Mouse (Mus musculus): ENCODE measurements at regions not wholly inside any gene's neighbourhood (a gene's known extent, or its start where the extent isn't known, plus 50 kb on each side); places are given as distances from the start of the nearest gene placed in this dataset.

DNA sequence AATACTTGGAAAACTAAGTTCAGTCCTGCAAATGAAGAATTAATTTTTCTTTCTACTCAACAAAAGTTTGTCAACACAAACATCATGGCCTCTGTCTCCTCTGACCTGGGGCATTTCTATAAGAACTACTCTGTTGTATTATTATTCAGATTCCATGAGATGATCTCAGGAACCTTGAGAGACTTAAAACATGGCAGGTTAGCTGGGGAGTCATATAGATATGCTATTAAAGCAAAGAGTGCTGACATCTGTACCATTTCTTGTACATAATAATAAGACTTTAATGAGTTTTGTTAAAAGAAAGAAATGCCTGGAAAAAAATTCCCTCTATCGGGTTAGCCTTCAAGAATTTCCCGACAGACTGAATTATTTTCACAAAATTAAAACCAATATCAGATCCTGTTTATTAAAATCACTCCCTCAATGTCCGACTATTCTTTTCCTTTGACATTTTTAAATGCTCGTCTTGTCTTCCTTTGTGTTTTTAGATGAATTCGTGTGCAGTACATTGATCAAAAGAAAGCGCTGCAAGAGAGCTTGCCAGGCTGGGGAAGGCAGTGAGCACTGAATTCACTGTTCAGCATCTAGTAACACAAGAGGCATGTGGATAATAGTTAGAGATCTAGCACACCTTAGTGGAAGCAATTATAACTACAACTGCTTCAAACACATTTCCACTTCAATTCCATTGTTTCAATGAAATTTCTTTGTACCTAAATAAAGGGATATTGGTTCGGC is 145.0 kb upstream of the Cxadr start:
- peak; percentile 23 for DNase-seq

DNA sequence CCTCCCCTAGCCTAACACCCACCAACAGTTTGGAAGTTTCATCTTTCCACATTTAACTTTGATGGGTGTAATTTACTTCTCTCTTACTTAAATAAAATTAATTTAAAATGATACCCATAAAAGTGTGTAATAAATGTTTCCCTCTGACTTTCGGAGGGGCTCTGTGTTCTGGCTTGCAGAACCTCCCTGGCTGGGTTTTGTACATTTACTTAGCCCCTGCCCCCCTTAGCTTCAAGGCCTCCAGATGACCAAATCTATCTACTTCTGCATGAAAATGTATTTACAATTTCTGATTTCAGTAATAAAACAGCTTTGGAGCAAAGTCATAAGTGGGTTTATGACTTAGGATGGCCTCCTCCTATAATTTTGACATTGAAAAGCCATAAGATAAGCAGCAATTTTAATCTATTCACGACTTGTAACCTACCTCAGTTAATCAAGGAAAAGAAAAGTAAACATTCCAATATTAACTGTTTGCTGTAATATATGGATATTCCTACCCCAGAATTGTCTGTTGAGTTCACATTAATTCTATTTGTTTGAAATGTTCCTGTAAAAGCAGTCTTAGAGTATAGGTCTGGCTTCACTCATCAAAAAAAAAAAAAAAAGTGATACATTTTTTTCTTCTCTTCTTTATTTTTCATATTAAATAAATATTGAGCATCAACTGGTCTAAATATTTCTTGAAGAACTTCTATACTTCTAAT is 147.2 kb upstream of the Cxadr start:
- DNase-seq: no peak

DNA sequence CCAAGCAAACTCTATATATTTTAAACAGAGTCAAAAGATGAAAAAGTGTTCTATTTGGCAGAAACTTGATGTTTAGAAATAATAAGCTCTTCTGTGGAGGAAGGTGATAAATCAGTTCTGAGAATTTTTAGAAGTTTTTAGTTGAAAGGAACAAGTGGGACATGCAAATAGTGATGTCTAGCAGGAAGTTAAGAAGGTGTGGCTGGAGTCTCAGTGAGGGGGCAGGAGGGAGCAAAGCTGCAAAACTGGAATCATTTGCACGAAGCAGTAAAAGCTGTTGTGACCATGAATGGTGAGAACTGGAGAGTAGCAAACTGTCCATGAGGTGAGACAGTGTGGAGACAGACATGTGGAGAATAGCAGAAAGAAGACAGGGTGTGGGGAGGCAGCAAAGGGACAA is 157.1 kb upstream of the Cxadr start:
- no peak for DNase-seq

DNA sequence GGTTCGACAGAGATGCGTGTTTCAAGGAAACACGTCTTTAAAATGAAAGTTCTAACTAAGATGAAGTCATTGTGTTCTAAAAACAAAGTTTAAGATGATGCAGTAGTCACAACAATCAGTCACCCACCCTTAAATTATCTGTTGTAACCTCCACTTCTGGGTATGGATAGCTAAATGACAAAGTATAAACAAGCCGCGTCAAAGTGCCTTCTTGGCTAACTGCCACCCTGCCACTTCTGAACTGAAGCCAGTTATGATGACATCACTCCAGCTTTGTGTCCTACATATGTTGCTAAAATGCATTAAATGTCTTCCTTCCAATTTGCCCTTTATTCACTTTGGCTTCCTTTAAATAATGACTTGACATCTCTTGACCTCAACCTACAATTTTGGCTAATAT is 165.8 kb upstream of the Cxadr start:
- DNase-seq: no peak

DNA sequence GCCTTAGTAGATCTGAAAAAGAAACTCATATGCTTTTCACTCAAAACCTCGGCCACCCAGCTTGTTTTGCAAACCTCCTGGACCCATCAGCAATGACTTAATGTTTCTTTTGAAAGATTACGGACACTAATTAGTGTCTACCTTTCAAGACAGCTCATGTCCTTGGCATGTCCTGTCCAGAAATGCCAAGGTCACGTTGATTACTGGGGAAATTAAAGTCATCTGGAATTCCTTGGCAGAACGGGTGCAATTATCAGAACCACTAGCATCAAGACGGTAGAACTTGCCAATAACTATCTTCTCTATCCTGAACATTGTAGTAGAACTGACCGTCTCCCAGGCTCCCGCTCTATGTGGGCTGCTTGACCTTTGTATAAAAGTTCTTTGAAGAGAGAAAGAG is 166.8 kb upstream of the Cxadr start:
- no peak for DNase-seq

DNA sequence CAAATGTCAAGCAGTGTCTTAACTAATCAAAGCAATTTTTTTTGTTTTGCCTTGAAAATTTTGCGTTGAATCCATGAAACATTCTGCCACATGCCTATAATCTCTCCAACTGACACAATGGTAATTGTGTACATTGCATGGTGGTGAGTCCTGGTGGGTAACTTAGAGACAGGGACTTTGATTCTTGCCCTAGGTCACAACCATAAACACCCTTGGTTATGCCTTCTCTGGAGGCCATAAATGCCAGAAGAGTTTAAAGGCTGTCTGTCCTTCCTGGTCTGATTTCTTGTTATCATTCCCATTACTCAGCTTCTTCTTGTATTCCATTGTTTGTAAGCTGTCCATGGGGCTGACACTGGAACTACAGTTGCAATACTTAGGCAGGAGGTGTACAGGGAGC is 179.6 kb upstream of the Cxadr start:
- no peak for DNase-seq

DNA sequence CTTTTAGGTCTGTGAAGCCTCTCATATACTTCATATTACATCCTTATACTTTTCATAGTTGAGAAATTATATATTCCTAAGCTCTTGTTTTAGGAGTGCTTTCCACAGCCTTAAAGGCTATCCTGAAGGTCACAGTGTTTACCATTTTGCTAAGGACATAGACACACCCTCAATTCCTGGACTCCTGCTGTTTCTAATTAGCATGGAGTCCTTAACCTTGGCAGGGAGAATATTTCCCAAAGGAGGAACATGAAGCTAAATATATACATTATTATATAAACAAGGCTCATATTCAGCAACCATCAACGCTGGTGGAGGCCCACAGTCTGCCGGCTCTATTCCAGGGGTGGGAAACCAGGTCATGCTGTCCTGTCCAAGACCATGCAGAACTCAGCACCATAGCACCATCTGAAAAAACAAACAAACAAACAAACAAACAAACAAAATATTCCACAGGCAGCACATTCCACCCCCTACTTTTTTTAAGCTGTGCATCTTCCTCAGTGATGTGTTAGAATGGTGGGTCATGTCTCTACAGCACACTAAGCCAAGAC is 180.9 kb upstream of the Cxadr start:
- no peak for DNase-seq

DNA sequence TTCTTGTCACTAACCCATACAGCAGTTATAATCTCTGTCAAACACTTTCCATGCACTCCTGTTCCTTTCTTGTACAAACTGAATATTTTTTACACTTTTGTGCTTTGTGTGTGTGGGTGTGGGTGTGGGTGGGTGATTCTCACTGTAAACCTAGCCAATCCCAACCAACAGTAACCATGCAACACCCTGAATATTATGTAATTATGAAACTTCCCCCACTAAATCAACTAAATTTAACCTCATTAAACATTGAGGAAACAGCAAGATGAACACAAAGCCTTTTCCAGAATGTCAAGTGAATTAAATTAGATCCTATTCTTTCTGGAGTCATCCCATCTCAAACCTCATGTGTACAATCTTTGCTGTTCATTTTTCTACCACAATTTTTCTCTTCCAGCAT is 197.0 kb upstream of the Cxadr start:
- no peak for DNase-seq

DNA sequence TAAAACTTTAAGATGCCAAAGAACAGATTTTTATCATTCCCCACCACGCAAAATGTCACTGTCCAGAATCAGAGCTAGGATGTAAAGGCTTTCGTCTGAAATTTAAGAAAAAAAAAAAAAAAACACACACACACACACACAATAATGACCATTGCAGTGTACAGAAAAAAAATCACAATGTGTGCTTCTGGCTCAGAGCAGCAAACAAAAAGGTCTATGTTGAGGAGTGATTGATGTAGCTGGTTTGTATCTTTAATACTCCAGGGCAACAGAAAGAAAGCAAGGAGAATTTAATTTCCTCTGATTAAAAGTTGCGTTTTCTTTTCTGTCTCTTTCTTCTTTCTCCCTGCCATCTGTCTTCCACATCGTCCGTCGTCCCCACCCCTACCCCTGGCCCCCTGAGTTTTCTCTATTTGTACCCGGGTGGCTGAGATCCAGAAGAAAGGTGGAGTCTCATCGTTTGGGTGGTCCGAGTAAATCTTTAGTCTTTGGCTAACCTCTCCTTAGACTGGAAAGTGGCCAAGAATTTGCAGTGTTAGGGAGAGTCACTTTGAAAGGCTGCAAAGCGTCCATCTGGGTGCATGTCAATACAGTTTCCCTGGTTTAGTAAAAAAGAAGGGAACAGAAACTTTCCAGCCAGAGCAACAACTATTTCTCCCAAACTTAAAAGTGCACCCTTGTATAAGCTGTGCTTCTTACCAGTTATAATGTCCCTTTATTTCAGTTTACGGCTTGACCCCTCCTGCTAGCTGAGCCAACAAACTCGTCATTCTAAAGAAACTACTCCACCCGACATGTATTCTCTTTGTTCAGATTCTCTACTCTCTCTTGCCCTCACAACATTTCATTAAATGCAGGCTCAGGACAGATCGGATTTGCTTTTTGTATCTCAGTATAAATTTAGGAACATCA is 199.6 kb upstream of the Cxadr start:
- no peak for DNase-seq

DNA sequence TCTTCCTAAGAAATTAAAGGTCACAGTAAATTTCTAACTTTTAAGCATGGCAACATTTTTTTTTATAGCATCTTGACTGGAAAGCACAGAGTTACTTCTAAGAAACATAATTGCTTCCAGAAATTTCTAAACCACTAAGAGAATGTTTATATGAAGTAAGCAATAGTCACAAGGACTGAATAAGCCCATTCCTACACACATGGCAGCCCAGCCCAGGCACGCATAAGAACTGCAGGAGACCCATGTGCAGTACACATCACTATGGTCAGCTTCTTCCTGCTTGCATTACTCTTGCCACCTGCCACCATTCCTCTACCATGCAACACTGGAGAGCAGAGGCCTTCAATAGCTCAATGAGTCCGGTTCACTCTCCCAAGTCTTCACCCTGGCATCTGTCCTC is 201.4 kb upstream of the Cxadr start:
- no peak for DNase-seq

DNA sequence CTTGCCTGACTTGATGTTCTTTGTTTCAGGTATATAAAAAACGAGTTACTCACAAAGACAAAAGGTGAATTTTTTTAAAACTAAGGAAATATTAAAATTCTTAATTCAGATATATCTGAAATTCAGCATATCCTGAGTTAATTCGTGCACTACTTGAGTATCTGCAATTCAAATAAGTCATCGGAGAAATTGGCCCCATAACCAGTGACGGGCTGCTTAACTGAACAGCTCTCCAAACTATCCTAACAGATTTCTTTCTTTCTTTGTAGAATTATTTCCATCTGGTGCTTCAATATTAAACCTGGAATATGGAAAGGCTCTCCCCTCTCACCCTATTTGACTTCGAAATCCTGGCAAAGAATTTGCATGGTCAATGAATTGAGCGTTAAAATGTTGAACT is 202.2 kb upstream of the Cxadr start:
- DNase-seq: no peak

DNA sequence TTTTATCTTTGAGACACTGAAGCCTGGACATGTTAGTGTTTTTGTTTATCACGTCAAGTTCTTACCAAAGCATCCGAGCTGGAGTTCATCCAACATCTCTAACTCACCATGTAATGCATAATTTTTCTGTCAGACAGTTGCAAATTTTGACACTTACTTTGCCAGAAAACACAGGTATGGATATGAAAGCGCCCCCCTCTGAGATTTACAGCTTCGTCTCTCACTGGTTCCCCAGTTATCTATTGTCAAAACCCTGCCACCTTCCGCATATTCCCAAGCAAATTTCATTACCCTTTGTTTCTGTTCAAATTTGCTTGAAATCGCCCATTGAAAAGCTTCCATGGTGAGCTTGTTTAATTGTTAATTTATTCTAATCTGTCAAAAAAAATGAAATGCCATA is 202.7 kb upstream of the Cxadr start:
- DNase-seq: no peak

DNA sequence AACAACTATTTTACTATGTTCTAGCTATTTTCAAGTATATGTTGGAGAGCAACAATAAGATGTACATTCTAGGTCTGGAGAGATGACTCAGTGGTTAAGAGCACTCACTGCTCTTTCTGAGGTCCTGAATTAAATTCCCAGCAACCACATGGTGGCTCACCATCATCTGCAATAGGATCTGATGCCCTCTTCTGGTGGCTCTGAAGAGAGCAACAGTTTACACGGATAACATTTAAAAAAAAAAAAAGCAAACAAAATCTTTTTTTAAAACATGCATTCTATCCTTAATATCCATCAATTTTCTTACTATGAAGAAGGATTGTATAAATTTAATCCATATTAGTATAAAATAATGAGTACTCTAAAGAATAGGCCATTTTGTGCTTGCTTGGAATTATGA is 204.7 kb upstream of the Cxadr start:
- DNase-seq: no peak

DNA sequence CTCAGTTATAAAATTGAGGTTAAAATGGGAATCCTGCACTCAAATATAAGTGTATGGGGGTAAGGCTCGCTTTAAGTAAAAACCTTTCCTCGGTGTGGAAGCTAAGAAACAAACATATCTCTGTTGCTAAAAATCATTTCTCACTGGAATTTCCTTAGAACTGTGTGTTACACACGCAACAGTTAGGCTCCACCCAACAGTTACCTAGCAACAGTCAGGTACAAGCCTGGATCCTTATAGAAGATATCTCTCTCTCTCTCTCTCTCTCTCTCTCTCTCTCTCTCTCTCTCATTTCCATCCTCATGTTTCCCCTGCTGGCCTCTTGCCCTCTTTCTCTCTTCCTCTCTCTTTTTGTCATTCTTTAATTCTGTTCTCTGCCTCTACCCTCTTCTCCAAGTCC is 211.1 kb upstream of the Cxadr start:
- DNase-seq: no peak

DNA sequence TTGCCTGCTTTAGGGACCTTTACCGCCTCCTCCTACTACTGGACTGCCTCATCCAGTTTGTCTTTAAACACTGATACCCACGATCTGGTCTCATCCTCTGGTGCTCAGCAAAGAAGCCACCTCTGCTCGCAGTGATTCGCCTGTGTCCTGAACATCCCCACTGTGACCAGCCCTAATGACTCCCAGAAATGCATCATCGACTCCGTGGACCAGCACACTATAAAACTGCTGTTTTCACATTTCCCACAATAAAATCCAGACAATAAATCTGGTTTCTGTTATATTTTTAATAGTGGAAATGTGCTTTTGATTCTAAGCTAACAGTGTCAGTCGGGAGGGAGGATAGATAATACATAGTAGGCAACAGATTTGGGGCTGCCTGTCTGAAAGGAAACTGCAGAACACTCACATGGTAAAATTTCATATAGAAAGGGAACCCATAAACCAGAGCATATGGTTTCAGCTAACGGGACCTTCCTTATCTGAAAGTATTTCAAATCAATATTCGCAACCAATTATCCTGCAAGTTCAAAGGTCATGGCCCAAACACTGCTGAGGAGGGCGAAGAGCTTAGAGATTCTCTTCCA is 233.7 kb upstream of the Cxadr start:
- DNase-seq: no peak

DNA sequence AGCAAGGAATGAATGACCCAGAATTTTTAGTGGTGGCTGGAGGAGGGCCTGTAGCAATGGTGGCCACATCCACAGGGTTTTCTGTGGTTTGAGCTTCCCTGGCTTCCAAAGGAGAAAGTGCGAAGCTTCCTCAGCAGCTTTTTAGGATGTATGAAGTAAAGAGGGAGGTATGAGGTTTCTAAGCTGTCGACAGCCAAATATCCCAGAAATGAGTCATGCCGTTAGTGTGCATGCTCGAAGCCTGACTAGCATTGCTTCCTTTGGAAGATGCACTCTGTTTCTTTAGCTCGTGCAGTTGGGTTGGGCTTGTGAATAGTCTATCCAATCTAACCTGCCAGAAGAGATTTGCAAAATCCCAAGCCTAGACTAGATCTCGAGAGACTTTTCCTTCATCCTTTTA is 240.8 kb upstream of the Cxadr start:
- DNase-seq: no peak

DNA sequence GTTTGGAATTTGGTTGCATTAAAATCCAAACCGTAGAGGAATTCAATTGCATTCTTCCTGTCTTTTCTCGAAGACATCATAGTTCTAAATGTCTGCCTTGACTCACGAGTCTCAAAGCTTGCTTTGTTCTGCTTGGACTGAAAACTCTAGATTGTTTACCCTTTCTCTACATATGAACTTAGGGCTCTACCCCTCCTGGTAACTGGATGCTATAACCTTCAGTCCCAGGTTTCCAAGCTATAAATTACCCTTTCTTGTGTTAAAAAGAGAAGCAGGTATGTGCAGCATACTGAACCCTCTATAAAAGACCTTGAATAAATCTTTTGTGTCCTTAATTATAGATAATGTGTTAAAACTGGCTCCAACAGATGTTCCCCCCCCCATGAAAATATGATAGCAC is 243.7 kb upstream of the Cxadr start:
- no peak for DNase-seq

DNA sequence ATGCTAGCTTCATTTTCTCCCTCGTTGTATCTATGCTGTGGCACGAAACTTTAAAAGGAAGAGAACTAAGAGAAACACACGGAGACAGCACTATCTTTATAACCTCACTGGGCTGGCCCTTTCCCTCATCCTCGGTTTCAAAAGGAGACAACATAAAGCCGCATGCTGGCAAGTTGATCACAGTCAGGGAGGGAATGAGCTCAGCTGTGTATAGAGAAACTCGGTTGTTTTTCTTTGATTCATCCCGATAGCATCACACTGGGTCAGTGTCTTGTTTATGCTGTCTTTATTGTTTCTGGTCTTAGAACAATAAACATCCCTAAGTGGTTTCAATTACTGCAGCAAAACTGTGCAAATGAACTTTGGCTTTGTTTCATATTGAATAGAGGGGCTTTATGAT is 249.2 kb upstream of the Cxadr start:
- DNase-seq: no peak

DNA sequence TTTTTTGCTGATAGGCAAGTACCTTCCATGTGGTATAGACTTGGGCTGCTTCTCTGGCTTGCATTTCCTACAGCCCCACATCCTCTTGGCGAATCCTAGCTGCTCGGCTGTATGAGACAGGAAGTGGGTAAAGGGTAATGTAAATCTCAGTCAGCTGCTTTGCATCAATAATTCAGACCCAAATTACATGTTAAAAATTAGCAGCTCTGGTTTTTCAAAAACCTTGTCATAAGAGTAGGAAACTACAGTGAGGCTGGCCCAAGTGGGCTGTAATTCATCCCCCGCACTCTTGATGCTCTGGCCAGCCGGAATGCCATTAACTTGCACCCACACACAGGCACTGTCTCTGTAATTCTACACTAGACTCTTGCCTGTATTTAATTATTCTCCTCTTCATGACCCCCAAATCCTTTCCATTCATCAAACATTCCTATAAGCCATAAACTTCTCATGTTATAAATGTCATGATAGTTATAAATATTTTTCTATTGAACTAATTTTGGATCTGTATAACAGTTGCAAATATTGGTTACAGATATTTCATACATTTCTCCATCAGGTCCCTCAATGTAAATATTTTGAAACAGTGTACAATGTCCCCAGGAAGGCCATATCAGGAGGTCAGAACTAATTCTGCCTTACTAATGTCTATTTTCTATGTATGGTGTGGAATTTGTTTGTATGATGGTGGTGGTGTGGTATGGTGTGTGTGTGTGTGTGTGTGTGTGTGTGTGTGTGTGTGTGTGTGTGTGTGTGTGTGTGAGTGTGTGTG is 261.0 kb upstream of the Cxadr start:
- DNase-seq: no peak

DNA sequence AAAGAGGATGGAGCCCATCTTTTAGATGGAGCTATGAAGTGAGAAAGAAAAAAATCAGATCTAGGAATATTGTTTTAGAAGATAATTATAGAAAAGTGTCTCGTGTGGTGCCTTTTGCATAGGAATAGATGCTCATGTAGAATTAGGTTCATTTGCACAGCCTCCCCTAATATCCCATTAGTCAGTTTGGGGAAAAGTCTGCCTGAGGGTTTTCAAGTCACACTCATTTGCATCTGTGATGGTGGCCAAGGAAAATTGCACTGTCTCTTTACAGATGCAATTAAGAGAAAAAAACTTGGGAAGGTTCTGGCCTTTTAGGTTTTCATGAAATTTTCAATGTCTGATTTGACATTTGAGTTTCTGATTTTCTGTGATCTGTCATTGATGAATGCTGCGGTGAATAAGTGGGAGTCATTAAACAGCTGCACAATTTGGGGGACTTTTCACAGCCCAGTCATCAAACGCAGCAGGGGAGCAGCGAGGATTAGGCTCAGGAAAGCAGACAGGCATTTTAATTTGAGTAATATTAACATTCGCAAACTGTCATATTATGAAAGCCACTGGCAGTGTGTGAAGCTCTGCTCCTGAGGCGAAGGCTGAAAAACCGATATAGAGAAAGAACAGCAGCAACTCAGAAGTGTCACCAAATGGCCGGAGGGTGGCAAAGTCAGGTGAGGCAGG is 281.5 kb upstream of the Cxadr start:
- DNase-seq: no peak

DNA sequence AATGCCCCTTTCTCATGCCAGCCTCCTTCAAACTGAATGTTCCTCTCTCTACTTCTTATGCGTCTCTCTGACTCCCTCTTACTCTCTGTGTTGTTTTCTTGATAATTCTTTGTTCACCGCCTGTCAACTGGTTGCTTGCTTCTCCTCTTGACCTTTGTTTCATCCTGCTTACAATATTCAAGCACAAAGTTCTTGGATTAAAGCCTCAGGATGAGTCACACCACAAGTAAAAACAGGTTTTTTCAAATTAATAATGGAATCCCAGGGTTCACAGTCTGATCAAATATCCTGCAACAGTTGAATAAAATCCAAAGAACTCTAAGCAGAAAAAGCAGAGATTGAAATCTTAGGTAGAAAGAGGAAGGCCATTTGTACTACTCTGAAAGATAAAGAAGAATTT is 285.9 kb upstream of the Cxadr start:
- DNase-seq: no peak

Measured in kidney, postnatal 14 days (tissue).